Mouse (Mus musculus) CH12.LX (cell line): ENCODE measurements around the gene Fbxo6. TPM values are rescaled to one million over a fixed set of nuclear protein-coding genes. Genes with fewer than 3 reads are reported as not detected.
A peak's percentile ranks its signal among the peaks of the same experiment; 100 is the strongest.

Source experiments
- DNase-seq: peaks from one replicate; pipeline ENCODE4 v3.0.0-alpha.2; 2013; ENCODE audit errors: extremely low read depth
- H3K27ac ChIP-seq: 2 replicates; pipeline ENCODE4 v1.5.1; 2012; ENCODE audit warnings: low read depth, mild to moderate bottlenecking, control low read depth, moderate library complexity; ENCODE audit not compliant: insufficient read depth
- H3K27me3 ChIP-seq: replicated peaks from 2 replicates; pipeline ENCODE3; 2012; ENCODE audit warnings: inconsistent platforms
- H3K36me3 ChIP-seq, 2 experiments: replicated peaks in 1 of 2; 2 replicates each; pipeline versions ENCODE3 to v1.6.1; 2012; ENCODE audit warnings: inconsistent platforms in 1 of 2, low read length in 1 of 2, mild to moderate bottlenecking in 1 of 2, mixed read lengths in 1 of 2, moderate library complexity in 1 of 2; ENCODE audit not compliant: control insufficient read depth in 1 of 2, insufficient read depth in 1 of 2
- H3K4me1 ChIP-seq, 2 experiments: 2 replicates each; pipeline ENCODE4 v1.6.1; 2012; ENCODE audit warnings: inconsistent platforms in 1 of 2, moderate library complexity in 1 of 2; ENCODE audit not compliant: insufficient read depth in 2 of 2, control insufficient read depth in 1 of 2
- H3K4me2 ChIP-seq: 2 replicates; pipeline ENCODE4 v1.6.1; 2012; ENCODE audit warnings: low read depth, mild to moderate bottlenecking, control low read depth; ENCODE audit not compliant: poor library complexity, insufficient read depth, severe bottlenecking
- H3K4me3 ChIP-seq, 3 experiments: fragments of 150-350 bp in 1 of 3; sonication (generic) in 1 of 3; replicated peaks in 1 of 3; 2 replicates each; pipeline versions ENCODE3 to v1.5.1; 2011 to 2012; ENCODE audit warnings: low read depth in 2 of 3, low read length in 2 of 3, mild to moderate bottlenecking in 2 of 3, moderate library complexity in 2 of 3, control low read depth in 1 of 3, improper control_type of control experiment in 1 of 3, inconsistent platforms in 1 of 3, mixed read lengths in 1 of 3; ENCODE audit not compliant: poor library complexity in 1 of 3
- H3K79me2 ChIP-seq: replicated peaks from 2 replicates; pipeline ENCODE4 v1.6.1; 2012; ENCODE audit warnings: mild to moderate bottlenecking, moderate library complexity; ENCODE audit not compliant: control insufficient read depth, poor library complexity, insufficient read depth, severe bottlenecking; ENCODE audit errors: extremely low read depth
- H3K9ac ChIP-seq: 2 replicates; pipeline ENCODE4 v1.6.1; 2012; ENCODE audit warnings: low read depth, mild to moderate bottlenecking, control low read depth, moderate library complexity; ENCODE audit not compliant: insufficient read depth
- H3K9me3 ChIP-seq: replicated peaks from 2 replicates; pipeline ENCODE3; 2012; ENCODE audit warnings: low read length, inconsistent platforms, mixed read lengths
- CTCF ChIP-seq, 2 experiments: IDR thresholded peaks in 1 of 2; conservative IDR thresholded peaks in 1 of 2; 2 replicates each; pipeline ENCODE4 v1.5.1; 2011 to 2012; ENCODE audit warnings: low read depth in 2 of 2, low read length in 2 of 2, improper control_type of control experiment in 1 of 2, inconsistent platforms in 1 of 2, mild to moderate bottlenecking in 1 of 2, moderate library complexity in 1 of 2
- EP300 ChIP-seq: IDR thresholded peaks from 2 replicates; pipeline ENCODE4 v1.6.1; 2011; ENCODE audit warnings: low read length, improper control_type of control experiment
- ETS1 ChIP-seq: conservative IDR thresholded peaks from 2 replicates; pipeline ENCODE4 v1.6.1; 2012; ENCODE audit warnings: low read depth, mild to moderate bottlenecking, inconsistent platforms, low read length, improper control_type of control experiment, moderate library complexity
- HCFC1 ChIP-seq: IDR thresholded peaks from 2 replicates; pipeline ENCODE4 v1.6.1; 2012; ENCODE audit warnings: low read depth, mild to moderate bottlenecking, inconsistent platforms, low read length, improper control_type of control experiment
- KAT2A ChIP-seq: IDR thresholded peaks from 2 replicates; pipeline ENCODE4 v1.6.1; 2012; ENCODE audit warnings: low read length, improper control_type of control experiment, inconsistent platforms; ENCODE audit not compliant: insufficient replicate concordance
- MAFK ChIP-seq: IDR thresholded peaks from 2 replicates; pipeline ENCODE4 v1.6.1; 2011; ENCODE audit warnings: low read length, improper control_type of control experiment; ENCODE audit not compliant: insufficient replicate concordance
- MEF2A ChIP-seq: IDR thresholded peaks from 2 replicates; pipeline ENCODE4 v1.6.1; 2014; ENCODE audit warnings: low read depth, mild to moderate bottlenecking, inconsistent platforms, low read length, improper control_type of control experiment, borderline replicate concordance
- NELFE ChIP-seq: IDR thresholded peaks from 2 replicates; pipeline ENCODE4 v1.6.1; 2011; ENCODE audit warnings: low read depth, low read length, improper control_type of control experiment
- PAX5 ChIP-seq: IDR thresholded peaks from 2 replicates; pipeline ENCODE4 v1.6.1; 2012; ENCODE audit warnings: low read length, inconsistent platforms, mixed read lengths
- POLR2AphosphoS2 ChIP-seq: IDR thresholded peaks from 2 replicates; pipeline ENCODE4 v1.6.1; 2011; ENCODE audit warnings: low read depth, low read length, improper control_type of control experiment
- RAD21 ChIP-seq: IDR thresholded peaks from 2 replicates; pipeline ENCODE4 v1.6.1; 2011; ENCODE audit warnings: low read depth, mild to moderate bottlenecking, low read length, improper control_type of control experiment, moderate library complexity
- RCOR1 ChIP-seq: conservative IDR thresholded peaks from 2 replicates; pipeline ENCODE4 v1.6.1; 2012; ENCODE audit warnings: low read depth, mild to moderate bottlenecking, inconsistent platforms, low read length, improper control_type of control experiment
- SMC3 ChIP-seq: IDR thresholded peaks from 2 replicates; pipeline ENCODE4 v1.6.1; 2011; ENCODE audit warnings: low read depth, low read length, improper control_type of control experiment
- TCF12 ChIP-seq: IDR thresholded peaks from 2 replicates; pipeline ENCODE4 v1.6.1; 2014; ENCODE audit warnings: low read depth, mild to moderate bottlenecking, inconsistent platforms, low read length, improper control_type of control experiment
- UBTF ChIP-seq: IDR thresholded peaks from 2 replicates; pipeline ENCODE4 v1.6.1; 2012; ENCODE audit warnings: low read depth, mild to moderate bottlenecking, inconsistent platforms, low read length, improper control_type of control experiment, moderate library complexity
- USF2 ChIP-seq: conservative IDR thresholded peaks from 2 replicates; pipeline ENCODE4 v1.6.1; 2011; ENCODE audit warnings: low read depth, low read length, improper control_type of control experiment
- ZMIZ1 ChIP-seq: IDR thresholded peaks from 2 replicates; pipeline ENCODE4 v1.6.1; 2012; ENCODE audit warnings: low read depth, mild to moderate bottlenecking, inconsistent platforms, low read length, improper control_type of control experiment
- dilution Hi-C: fragments of 300-500 bp; cut with MboI; formaldehyde crosslinking; loops from 2 replicates; pipeline ENCODE4 v1.14.3; 2020; ENCODE audit warnings: low sequenced_read_pairs; ENCODE audit not compliant: extremely low pct_unique_long_range_greater_than_20kb, extremely low pct_ligation_motif_present
- in situ Hi-C: fragments of 300-500 bp; cut with MboI; formaldehyde crosslinking; loops from 3 replicates; pipeline ENCODE4 v1.14.3; 2019; ENCODE audit warnings: low sequenced_read_pairs, low pct_ligation_motif_present, low pct_unique_long_range_greater_than_20kb, mixed read lengths
- polyA plus RNA-seq: library from polyadenylated mRNA; unstranded; fragments of >175 nt; gene quantifications from 2 replicates; pipeline ENCODE4 v1.2.1, GENCODE M21; 2012; ENCODE audit warnings: low read depth; ENCODE audit not compliant: insufficient read length
- total RNA-seq, 2 experiments: library from RNA; depleted of rRNA; stranded (reverse); fragments of 300-350 nt in 1 of 2; fragments of >200 nt in 1 of 2; gene quantifications; 2 replicates each; pipeline ENCODE4 v1.2.3; 2012 to 2014

The Fbxo6 gene
- total and polyA plus RNA-seq, 3 experiments: 20.8 to 32.5 (median 25.7) TPM

DNA sequence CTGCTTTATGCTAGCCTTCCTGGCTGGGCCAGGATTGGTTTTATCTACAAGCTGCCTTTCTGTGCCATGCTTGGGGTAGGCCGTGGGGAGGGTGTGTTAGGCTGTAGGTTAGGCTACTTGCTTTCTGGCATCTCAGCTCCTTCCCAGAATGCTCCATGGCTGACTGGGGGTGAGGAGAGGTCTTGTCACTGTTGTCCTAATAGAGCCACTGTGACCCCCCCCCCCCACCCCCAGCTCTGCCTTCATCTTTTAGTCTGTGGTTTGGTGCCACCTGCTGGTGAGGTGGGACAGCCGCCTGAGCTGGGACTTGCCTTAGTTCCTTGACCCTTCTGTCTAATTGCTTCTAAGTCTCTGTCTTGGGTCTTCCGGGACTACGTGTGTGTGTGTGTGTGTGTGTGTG is 15.0 kb upstream of the Fbxo6 start:
- Histone ChIP-seq H3K9me3 (no peaks in the 10 kb centered on the region), H3K79me2 (no peaks in the 10 kb centered on the region), H3K4me3 (no peak overlapping the region), H3K27me3 (peaks cover 76% of the 10 kb centered on the region), H3K4me2 (no peak overlapping the region), H3K27ac (no peak overlapping the region), H3K36me3 (no peaks in the 10 kb centered on the region), H3K9ac (no peak overlapping the region), H3K4me1 (peaks cover 2 to 4% of the 10 kb centered on the region in 2 experiments; a peak in 2 of 4 replicates)
- in situ Hi-C loops (loop anchor here (25.0 kb wide), 1 partner anchor 445 kb away; the partner anchor contains the start of gene Masp2), dilution Hi-C loops (no loop called here)
- DNase-seq: peak; percentile 41
- TF ChIP-seq ZMIZ1: no peak
- TF ChIP-seq CTCF (conservative IDR thresholded peaks at IDR 0.05 in 1 of 2, IDR thresholded peaks at IDR 0.05 in 1 of 2; ENCODE audit: low read depth in 2 of 2, low read length in 2 of 2): peak in 1 of 2 experiments; percentile 78; a peak in 3 of 4 replicates
- no peak for TF ChIP-seq RCOR1
- TF ChIP-seq POLR2AphosphoS2: no peak
- peak; percentile 56 for TF ChIP-seq RAD21
- TF ChIP-seq SMC3: peak; percentile 61

DNA sequence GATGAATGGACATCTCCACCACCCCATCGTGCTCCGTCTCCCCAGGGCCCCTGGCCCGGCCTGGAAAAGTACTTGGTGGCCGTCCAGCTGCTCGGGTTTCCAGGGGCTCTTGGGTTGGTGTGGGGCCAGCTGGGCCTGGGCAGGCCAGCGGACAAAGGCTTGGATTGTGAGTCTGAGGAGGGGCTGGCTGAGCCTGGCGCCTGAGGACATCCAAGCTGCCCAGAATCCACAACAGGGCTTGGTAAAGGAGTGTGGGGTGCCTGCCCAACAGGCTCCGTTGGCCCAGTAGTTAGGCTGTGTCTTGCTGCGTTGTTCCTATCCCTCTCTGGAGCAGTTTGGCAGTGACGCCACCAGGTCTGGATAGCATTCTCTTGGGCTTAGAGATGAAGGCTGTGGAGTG is 14.5 kb upstream of the Fbxo6 start:
- Histone ChIP-seq H3K4me1 (peaks cover 2 to 4% of the 10 kb centered on the region in 2 experiments; a peak in 2 of 4 replicates), H3K4me3 (no peak overlapping the region), H3K79me2 (no peaks in the 10 kb centered on the region), H3K4me2 (no peak overlapping the region), H3K27me3 (peaks cover 76% of the 10 kb centered on the region), H3K9me3 (no peaks in the 10 kb centered on the region), H3K9ac (no peak overlapping the region), H3K36me3 (no peaks in the 10 kb centered on the region), H3K27ac (no peak overlapping the region)
- DNase-seq: no peak
- dilution Hi-C loops (no loop called here), in situ Hi-C loops (loop anchor here (25.0 kb wide), 1 partner anchor 446 kb away; the partner anchor contains the start of gene Masp2)
- TF ChIP-seq TCF12 (no peak), PAX5 (no peak), RAD21 (no peak), UBTF (no peak), MEF2A (no peak), CTCF (conservative IDR thresholded peaks at IDR 0.05 in 1 of 2, IDR thresholded peaks at IDR 0.05 in 1 of 2; ENCODE audit: low read depth in 2 of 2, low read length in 2 of 2) (no peak), KAT2A (no peak), MAFK (no peak), EP300 (no peak), ETS1 (no peak), USF2 (no peak), HCFC1 (no peak), NELFE (no peak)
